Mouse (Mus musculus) lung, postnatal 0 days (tissue): ENCODE data around the gene Rnf40.

Experiments used
- CTCF ChIP-seq: IDR thresholded peaks from 2 replicates; pipeline ENCODE4 v1.5.1; 2016; ENCODE audit warnings: antibody characterized with exemption, mild to moderate bottlenecking
- EP300 ChIP-seq: IDR thresholded peaks from 2 replicates; pipeline ENCODE4 v1.6.1; 2016; ENCODE audit warnings: antibody characterized with exemption, mild to moderate bottlenecking, control low read depth

GRCm38 (mm10) chr7:127591108-127591507, 2.5 kb downstream of the Rnf40 start:
- TF ChIP-seq EP300 (no peak), CTCF (no peak)
